Mouse (Mus musculus) layer of hippocampus, adult 18-20 months (tissue): ENCODE data around the gene Npr2. TPM values are rescaled to one million over a fixed set of nuclear protein-coding genes. Genes with fewer than 3 reads are reported as not detected.
A peak's percentile ranks its signal among the peaks of the same experiment; 100 is the strongest.

ENCODE experiments used
- DNase-seq, 2 experiments: peaks; one replicate each; pipeline ENCODE4 v3.0.0; 2022; ENCODE audit warnings: low spot score in 2 of 2
- microRNA-seq, 2 experiments: library from miRNA; unstranded; fragments of <30 nt; microRNA quantifications; one replicate each; pipeline ENCODE4 v1.2.0; 2021
- total RNA-seq, 2 experiments: library from RNA; stranded (reverse); gene quantifications; 2 replicates each; pipeline ENCODE4 v1.2.3; 2021

Npr2 gene
- total RNA-seq, 2 experiments from 2014 or later, result 47.2 to 52.7 TPM

- peak; percentile 84 to 93 for DNase-seq
Observed at GRCm38 (mm10) chr4:43668782-43669427, 37.2 kb downstream of the Npr2 start, which contains the start of the genes Tmem8b and Fam221b. Gene Tmem8b, plus strand, starts transcription at chr4:43668971. Gene Fam221b, minus strand, starts transcription at chr4:43669145.

GRCm38 (mm10) chr4:43669428-43669794 is 37.7 kb downstream of the Npr2 start:
- no peak for DNase-seq

- peak; percentile 76 to 94 for DNase-seq
Observed at GRCm38 (mm10) chr4:43672070-43672469, 40.3 kb downstream of the Npr2 start.

GRCm38 (mm10) chr4:43673703-43674102 is 42.0 kb downstream of the Npr2 start:
- DNase-seq, result no peak

GRCm38 (mm10) chr4:43674974-43675373 is 43.2 kb downstream of the Npr2 start:
- DNase-seq, result no peak

GRCm38 (mm10) chr4:43675608-43676007 is 43.9 kb downstream of the Npr2 start:
- no peak for DNase-seq

- DNase-seq, result peak; percentile 20 to 61
Observed at GRCm38 (mm10) chr4:43678541-43678940, 46.8 kb downstream of the Npr2 start.

GRCm38 (mm10) chr4:43679416-43680043 is 47.8 kb downstream of the Npr2 start:
- no peak for DNase-seq

- DNase-seq, result no peak
Observed at GRCm38 (mm10) chr4:43690021-43690420, 58.3 kb downstream of the Npr2 start.

GRCm38 (mm10) chr4:43691026-43691425 is 59.3 kb downstream of the Npr2 start:
- no peak for DNase-seq

GRCm38 (mm10) chr4:43693806-43694241 is 62.1 kb downstream of the Npr2 start:
- no peak for DNase-seq

GRCm38 (mm10) chr4:43694439-43695248 is 62.9 kb downstream of the Npr2 start:
- DNase-seq, result no peak

- no peak for DNase-seq
Observed at GRCm38 (mm10) chr4:43695249-43695671, 63.5 kb downstream of the Npr2 start.

- no peak for DNase-seq
Observed at GRCm38 (mm10) chr4:43696561-43696960, 64.8 kb downstream of the Npr2 start.

- no peak for DNase-seq
Observed at GRCm38 (mm10) chr4:43700707-43701106, 69.0 kb downstream of the Npr2 start, which contains the start of gene Olfr70. Gene Olfr70, minus strand, starts transcription at chr4:43700807.

Small RNAs within 50 kb of the gene (microRNA-seq; reads per million reads assigned to microRNA genes)
- 0 reads per million in 2 experiments for gene Gm25262

Other genes starting within 250 kb of the Npr2 start
- gene Rusc2, start 250.0 kb upstream of the Npr2 start, total RNA-seq, result 100 to 1,000 TPM; 119 to 124 TPM
- under 1 TPM; 0.54 to 0.81 TPM for gene Fam166b, start 202.8 kb upstream of the Npr2 start, total RNA-seq
- 10 to 100 TPM; 83.3 to 89.9 TPM for gene Tesk1, start 190.0 kb upstream of the Npr2 start, total RNA-seq
- not detected for gene Cd72, start 177.3 kb upstream of the Npr2 start, total RNA-seq
- not detected for gene Sit1, start 148.2 kb upstream of the Npr2 start, total RNA-seq
- 10 to 100 TPM; 27.7 to 29.3 TPM for gene Ccdc107, start 139.0 kb upstream of the Npr2 start, total RNA-seq
- not detected for gene Arhgef39, start 132.2 kb upstream of the Npr2 start, total RNA-seq
- gene Car9, start 125.0 kb upstream of the Npr2 start, total RNA-seq, result not detected
- gene Tpm2, start 108.2 kb upstream of the Npr2 start, total RNA-seq, result 1 to 10 TPM; 4.2 to 4.8 TPM
- gene Creb3, start 69.6 kb upstream of the Npr2 start, total RNA-seq, result 10 to 100 TPM; 67.4 to 74.5 TPM
- 10 to 100 TPM; 35.8 to 42.1 TPM for gene Tln1, start 69.2 kb upstream of the Npr2 start, total RNA-seq
- gene Rgp1, start 53.2 kb upstream of the Npr2 start, total RNA-seq, result 10 to 100 TPM; 43.6 to 48.0 TPM
- gene Gba2, start 53.1 kb upstream of the Npr2 start, total RNA-seq, result 10 to 100 TPM; 58.8 to 65.2 TPM
- gene Msmp, start 47.4 kb upstream of the Npr2 start, total RNA-seq, result not detected
- gene Spag8, start 21.7 kb downstream of the Npr2 start, total RNA-seq, result 1 to 10 TPM; 1.4 to 2.3 TPM
- 10 to 100 TPM; 31.3 to 36.7 TPM for gene Hint2, start 24.5 kb downstream of the Npr2 start, total RNA-seq
- 10 to 100 TPM; 68.2 to 72.1 TPM for gene Tmem8b, start 37.0 kb downstream of the Npr2 start, total RNA-seq
- 1 to 10 TPM; 1.5 to 1.8 TPM for gene Fam221b, start 37.2 kb downstream of the Npr2 start, total RNA-seq
- not detected for gene Olfr70, start 68.9 kb downstream of the Npr2 start, total RNA-seq
- not detected for gene Olfr71, start 78.3 kb downstream of the Npr2 start, total RNA-seq
- 1 to 10 TPM in 1 of 2 experiments, under 1 TPM in 1; 0.79 to 1.6 TPM for gene Hrct1, start 95.3 kb downstream of the Npr2 start, total RNA-seq
- gene Spaar, start 98.1 kb downstream of the Npr2 start, total RNA-seq, result 1 to 10 TPM in 1 of 2 experiments, under 1 TPM in 1; 0.58 to 1.3 TPM
- gene Olfr159, start 139.1 kb downstream of the Npr2 start, total RNA-seq, result not detected
- gene Olfr156, start 192.0 kb downstream of the Npr2 start, total RNA-seq, result not detected
- not detected for gene Olfr157, start 208.3 kb downstream of the Npr2 start, total RNA-seq
- not detected for gene Olfr155, start 219.6 kb downstream of the Npr2 start, total RNA-seq
- gene Reck, start 243.6 kb downstream of the Npr2 start, total RNA-seq, result 1 to 10 TPM; 6.0 to 6.2 TPM